Comparison of ENCODE assay signal across 7 mouse cellular contexts in the genomic region with DNA sequence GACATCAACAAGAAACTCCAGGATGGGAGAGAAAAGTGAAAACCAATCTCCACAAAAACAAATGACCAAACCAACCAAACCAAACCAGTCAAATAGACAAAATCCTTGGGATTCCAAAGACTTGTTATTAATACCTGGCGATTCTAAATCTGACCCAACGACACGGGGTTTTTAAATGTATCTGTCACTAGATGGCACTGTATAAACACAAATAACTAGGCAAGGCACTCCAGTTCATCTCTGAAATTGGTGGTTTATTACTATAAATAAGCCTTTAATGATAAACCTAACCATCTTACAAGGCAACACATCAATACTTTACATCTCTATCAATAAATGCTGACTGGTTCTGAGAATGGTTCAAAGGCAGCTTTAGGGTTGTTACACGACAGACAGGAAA. TPM values are rescaled to one million over a fixed set of nuclear protein-coding genes. Genes with fewer than 3 reads are reported as not detected.
A peak's percentile ranks its signal among the peaks of the same experiment; 100 is the strongest.
DNase-seq lines count a peak whose midpoint lies in the region; ATAC-seq and TF ChIP-seq lines count a peak whose summit lies in the region.

No protein-coding gene starts in this region.

- 25% methylated on average over 4 of the region's 4 CpGs for WGBS in kidney, embryonic 14.5 days

- no peak overlapping the region for H3K9ac ChIP-seq in kidney, embryonic 14.5 days (ENCODE audit: low read depth, low read length)
- H3K9ac ChIP-seq in CH12.LX (ENCODE audit: insufficient read depth, low read depth): no peak overlapping the region

- TF ChIP-seq POLR2A in CH12.LX (IDR thresholded peaks at IDR 0.05; ENCODE audit: low read depth, low read length): no peak

- H3K9me3 ChIP-seq in kidney, embryonic 14.5 days (ENCODE audit: control insufficient read depth, low read length): no peaks in the 10 kb centered on the region
- peaks cover 3% of the 10 kb centered on the region for H3K9me3 ChIP-seq in CH12.LX (replicated peaks; ENCODE audit: low read length)

- peak; percentile 88 for TF ChIP-seq RAD21 in CH12.LX (IDR thresholded peaks at IDR 0.05; ENCODE audit: low read depth, low read length)

- in situ Hi-C loops in CH12.LX (cut with MboI; ENCODE audit: low pct_ligation_motif_present, low pct_unique_long_range_greater_than_20kb, low sequenced_read_pairs): loop anchor here (5.0 kb wide), 1 partner anchor 673 kb away; no protein-coding TSS in a partner anchor

- H3K27ac ChIP-seq in kidney, embryonic 14.5 days (ENCODE audit: low read depth, low read length): no peak overlapping the region
- no peak overlapping the region for H3K27ac ChIP-seq in CH12.LX (ENCODE audit: insufficient read depth, low read depth)

- DNase-seq in kidney, adult 9 months: peak; percentile 37
- DNase-seq in CH12.LX (ENCODE audit: extremely low read depth): peak; percentile 28
- peak; percentile 29 for DNase-seq in ZHBTc4 (ENCODE audit: low read depth, low spot score)
- DNase-seq in thymus, postnatal 25 days: no peak
- DNase-seq in spleen, adult 12 weeks (ENCODE audit: low spot score): no peak

- H3K4me1 ChIP-seq in kidney, embryonic 14.5 days (ENCODE audit: control insufficient read depth, insufficient read depth, low read length): no peaks in the 10 kb centered on the region
- H3K4me1 ChIP-seq in CH12.LX (ENCODE audit: control insufficient read depth in 1 of 2, insufficient read depth in 2 of 2): no peaks in the 10 kb centered on the region

- peak in 1 of 2 experiments; percentile 72; a peak in 2 of 4 replicates for TF ChIP-seq CTCF in CH12.LX (conservative IDR thresholded peaks at IDR 0.05 in 1 of 2, IDR thresholded peaks at IDR 0.05 in 1 of 2; ENCODE audit: low read depth in 2 of 2, low read length in 2 of 2)

- no peak for TF ChIP-seq EP300 in CH12.LX (IDR thresholded peaks at IDR 0.05; ENCODE audit: low read length)

- H3K4me3 ChIP-seq in kidney, embryonic 14.5 days (ENCODE audit: low read length): no peak overlapping the region
- no peak overlapping the region for H3K4me3 ChIP-seq in CH12.LX (replicated peaks in 1 of 3; ENCODE audit: low read depth in 2 of 3, low read length in 2 of 3, poor library complexity in 1 of 3)

- H3K79me2 ChIP-seq in CH12.LX (replicated peaks; ENCODE audit: control insufficient read depth, extremely low read depth, insufficient read depth, poor library complexity, severe bottlenecking): no peaks in the 10 kb centered on the region

- no peaks in the 10 kb centered on the region for H3K27me3 ChIP-seq in kidney, embryonic 14.5 days (ENCODE audit: control insufficient read depth, insufficient read depth, low read length)
- H3K27me3 ChIP-seq in CH12.LX (replicated peaks): no peaks in the 10 kb centered on the region

- no peak for ATAC-seq in kidney, embryonic 14.5 days (ENCODE audit: low FRiP score, low TSS enrichment)
- ATAC-seq in megakaryocyte progenitor cell, adult 5-6 weeks (replicated peaks; ENCODE audit: poor library complexity): peak; percentile 86

- H3K36me3 ChIP-seq in kidney, embryonic 14.5 days (ENCODE audit: control insufficient read depth, insufficient read depth, low read length): no peaks in the 10 kb centered on the region
- H3K36me3 ChIP-seq in CH12.LX (replicated peaks in 1 of 2; ENCODE audit: control insufficient read depth in 1 of 2, insufficient read depth in 1 of 2, low read length in 1 of 2): no peaks in the 10 kb centered on the region

- dilution Hi-C loops in CH12.LX (cut with MboI; ENCODE audit: extremely low pct_ligation_motif_present, extremely low pct_unique_long_range_greater_than_20kb, low sequenced_read_pairs): no loop called here

- H3K4me2 ChIP-seq in kidney, embryonic 14.5 days (replicated peaks; ENCODE audit: low read depth, low read length): no peak overlapping the region
- no peak overlapping the region for H3K4me2 ChIP-seq in CH12.LX (ENCODE audit: insufficient read depth, low read depth, poor library complexity, severe bottlenecking)

TF ChIP-seq in CH12.LX, 34 proteins besides CTCF, POLR2A, EP300 and RAD21:
- no peak for TF ChIP-seq ZMIZ1 (IDR thresholded peaks at IDR 0.05; ENCODE audit: low read depth, low read length)
- no peak for TF ChIP-seq JUND (conservative IDR thresholded peaks at IDR 0.05; ENCODE audit: low read depth, low read length)
- peak; percentile 34; the same call in 1 of the 2 replicates for TF ChIP-seq ZC3H11A (IDR thresholded peaks at IDR 0.05; ENCODE audit: low read depth, low read length)
- peak; percentile 70 for TF ChIP-seq SMC3 (IDR thresholded peaks at IDR 0.05; ENCODE audit: low read depth, low read length)

RNA-seq across cellular contexts. Expression of gene Ibtk, which starts 30.3 kb away (rescaled TPM):
- polyA plus RNA-seq in kidney, embryonic 14.5 days (2014; fragmentation: Nextera tagmentation; extraction: Ambion mirVana): 17.8 and 44.7 TPM in 2 replicates
- total RNA-seq in CH12.LX (2012; rRNA removed): 32.7 and 34.2 TPM in 2 replicates
- total RNA-seq in CH12.LX (2014; rRNA removed): 40.6 and 44.2 TPM in 2 replicates
- polyA plus RNA-seq in CH12.LX (2012; ENCODE audit: insufficient read length, low read depth): 37.8 and 41.3 TPM in 2 replicates
- 43.0 and 47.1 TPM in 2 replicates for total RNA-seq in megakaryocyte progenitor cell, adult 5-6 weeks (2015)
- 75.3 and 82.3 TPM in 2 replicates for total RNA-seq in megakaryocyte progenitor cell, adult 5-6 weeks (2017)

Comparison
In these comparisons a context has a peak if more than half of its experiments do, and no peak if none do; other contexts are left out.
1. DNase-seq: peak in kidney, adult 9 months (single experiment), CH12.LX (single experiment) and ZHBTc4 (single experiment); none in thymus, postnatal 25 days (single experiment) and spleen, adult 12 weeks (single experiment).